Mouse (Mus musculus) heart, embryonic 11.5 days (tissue): ENCODE measurements at regions not wholly inside any gene's neighbourhood (a gene's known extent, or its start where the extent isn't known, plus 50 kb on each side); places are given as distances from the start of the nearest gene placed in this dataset.

Experiments used
- ATAC-seq: fragments of 200-750 bp; cut with Nextera tagmentation; replicated peaks from 2 replicates; pipeline ENCODE4 v1.8.0; 2017; ENCODE audit warnings: moderate library complexity; ENCODE audit not compliant: insufficient number of reproducible peaks, low FRiP score, low TSS enrichment
- H3K27ac ChIP-seq: fragments of 300-500 bp; sonication (generic); 2 replicates; pipeline ENCODE4 v1.5.1; 2014; ENCODE audit warnings: mild to moderate bottlenecking, low read depth, low read length
- H3K27me3 ChIP-seq: fragments of 300-500 bp; sonication (generic); 2 replicates; pipeline ENCODE4 v1.6.1; 2014; ENCODE audit warnings: mild to moderate bottlenecking, low read length, mixed read lengths; ENCODE audit not compliant: control insufficient read depth, insufficient read depth
- H3K36me3 ChIP-seq: fragments of 300-500 bp; sonication (generic); 2 replicates; pipeline ENCODE4 v1.6.1; 2014; ENCODE audit warnings: mild to moderate bottlenecking, low read length, moderate library complexity, mixed read lengths; ENCODE audit not compliant: control insufficient read depth, insufficient read depth
- H3K4me1 ChIP-seq: fragments of 300-500 bp; sonication (generic); 2 replicates; pipeline ENCODE4 v1.6.1; 2014; ENCODE audit warnings: low read length; ENCODE audit not compliant: control insufficient read depth, insufficient read depth
- H3K4me2 ChIP-seq: fragments of 300-500 bp; sonication (generic); 2 replicates; pipeline ENCODE4 v1.6.1; 2014; ENCODE audit warnings: mild to moderate bottlenecking, moderate library complexity
- H3K4me3 ChIP-seq: fragments of 300-500 bp; sonication (generic); 2 replicates; pipeline ENCODE4 v1.5.1; 2014; ENCODE audit warnings: low read depth, low read length
- H3K9ac ChIP-seq: fragments of 300-500 bp; sonication (generic); 2 replicates; pipeline ENCODE4 v1.6.1; 2014; ENCODE audit warnings: mild to moderate bottlenecking, low read depth, low read length, moderate library complexity
- H3K9me3 ChIP-seq: fragments of 300-500 bp; sonication (generic); replicated peaks from 2 replicates; pipeline ENCODE4 v1.6.1; 2016; ENCODE audit warnings: low read length; ENCODE audit not compliant: control insufficient read depth
- WGBS: fragments of 180-500 bp; shearing (Covaris S2); extraction: QIAGEN DNeasy Blood & Tissue Kit; methylation state at CpG from one replicate; pipeline ENCODE4 v1.1.7; 2014; ENCODE audit not compliant: insufficient replicate concordance; 5-methylcytosine and 5-hydroxymethylcytosine counted together

- Histone ChIP-seq H3K4me1 (peaks cover 27% of the 10 kb centered on the region), H3K27me3 (no peaks in the 10 kb centered on the region), H3K4me3 (no peak overlapping the region), H3K4me2 (no peak overlapping the region), H3K9ac (no peak overlapping the region), H3K27ac (no peak overlapping the region), H3K36me3 (no peaks in the 10 kb centered on the region), H3K9me3 (no peaks in the 10 kb centered on the region)
- no peak for ATAC-seq
- WGBS, result 83% methylated on average over 6 of the region's 6 CpGs
Measured at GRCm38 (mm10) chr2:166361645-166362044, 206.2 kb upstream of the Sulf2 start.

GRCm38 (mm10) chr2:166360786-166361185, 205.3 kb upstream of the Sulf2 start:
- Histone ChIP-seq H3K4me1 (peaks cover 27% of the 10 kb centered on the region), H3K27ac (no peak overlapping the region), H3K9ac (no peak overlapping the region), H3K36me3 (no peaks in the 10 kb centered on the region), H3K9me3 (no peaks in the 10 kb centered on the region), H3K4me3 (no peak overlapping the region), H3K4me2 (no peak overlapping the region), H3K27me3 (no peaks in the 10 kb centered on the region)
- no peak for ATAC-seq
- WGBS, result 60% methylated on average over 3 of the region's 3 CpGs

GRCm38 (mm10) chr2:166359995-166360394, 204.5 kb upstream of the Sulf2 start:
- no peak overlapping the region for H3K4me2 ChIP-seq
- ATAC-seq, result no peak
- no peak overlapping the region for H3K4me3 ChIP-seq
- no peaks in the 10 kb centered on the region for H3K27me3 ChIP-seq
- no peak overlapping the region; the same call in 1 of the 2 replicates for H3K27ac ChIP-seq
- no peaks in the 10 kb centered on the region for H3K9me3 ChIP-seq
- H3K9ac ChIP-seq, result no peak overlapping the region
- WGBS, result 38% methylated on average over 13 of the region's 13 CpGs
- peaks cover 27% of the 10 kb centered on the region for H3K4me1 ChIP-seq
- no peaks in the 10 kb centered on the region for H3K36me3 ChIP-seq

GRCm38 (mm10) chr2:166357824-166358223, 202.4 kb upstream of the Sulf2 start:
- Histone ChIP-seq H3K27me3 (no peaks in the 10 kb centered on the region), H3K4me2 (no peak overlapping the region), H3K36me3 (no peaks in the 10 kb centered on the region), H3K4me3 (no peak overlapping the region), H3K9ac (no peak overlapping the region), H3K9me3 (no peaks in the 10 kb centered on the region), H3K4me1 (peaks cover 41% of the 10 kb centered on the region), H3K27ac (peak overlapping the region; percentile 17; the same call in 1 of the 2 replicates)
- 42% methylated on average over 7 of the region's 7 CpGs for WGBS
- ATAC-seq, result no peak

- Histone ChIP-seq H3K9me3 (no peaks in the 10 kb centered on the region), H3K27ac (no peak overlapping the region), H3K4me1 (peaks cover 33% of the 10 kb centered on the region), H3K27me3 (no peaks in the 10 kb centered on the region), H3K4me3 (no peak overlapping the region), H3K36me3 (no peaks in the 10 kb centered on the region), H3K9ac (no peak overlapping the region), H3K4me2 (no peak overlapping the region)
- 83% methylated on average over 7 of the region's 7 CpGs for WGBS
- no peak for ATAC-seq
Measured at GRCm38 (mm10) chr2:166355944-166356343, 200.5 kb upstream of the Sulf2 start.

- H3K4me3 ChIP-seq, result no peak overlapping the region
- H3K9me3 ChIP-seq, result no peaks in the 10 kb centered on the region
- H3K27me3 ChIP-seq, result no peaks in the 10 kb centered on the region
- no peak overlapping the region for H3K4me2 ChIP-seq
- WGBS, result 49% methylated on average over 6 of the region's 6 CpGs
- H3K36me3 ChIP-seq, result no peaks in the 10 kb centered on the region
- no peak overlapping the region for H3K27ac ChIP-seq
- H3K9ac ChIP-seq, result no peak overlapping the region
- ATAC-seq, result no peak
- H3K4me1 ChIP-seq, result peaks cover 33% of the 10 kb centered on the region
Measured at GRCm38 (mm10) chr2:166355446-166355845, 200.0 kb upstream of the Sulf2 start.

- Histone ChIP-seq H3K27me3 (no peaks in the 10 kb centered on the region), H3K4me2 (no peak overlapping the region), H3K4me1 (peaks cover 26% of the 10 kb centered on the region), H3K4me3 (no peak overlapping the region), H3K9me3 (no peaks in the 10 kb centered on the region), H3K36me3 (no peaks in the 10 kb centered on the region), H3K9ac (no peak overlapping the region), H3K27ac (no peak overlapping the region)
- no peak for ATAC-seq
- WGBS, result 79% methylated on average over 4 of the region's 4 CpGs
Measured at GRCm38 (mm10) chr2:166354391-166354790, 198.9 kb upstream of the Sulf2 start.

GRCm38 (mm10) chr2:166353447-166354111, 198.1 kb upstream of the Sulf2 start:
- Histone ChIP-seq H3K4me1 (peaks cover 33% of the 10 kb centered on the region), H3K4me2 (no peak overlapping the region), H3K4me3 (no peak overlapping the region), H3K27ac (no peak overlapping the region), H3K9me3 (no peaks in the 10 kb centered on the region), H3K27me3 (no peaks in the 10 kb centered on the region), H3K9ac (peak overlapping the region; percentile 22; the same call in 1 of the 2 replicates), H3K36me3 (no peaks in the 10 kb centered on the region)
- 66% methylated on average over 12 of the region's 12 CpGs for WGBS
- no peak for ATAC-seq

- Histone ChIP-seq H3K9me3 (no peaks in the 10 kb centered on the region), H3K27me3 (no peaks in the 10 kb centered on the region), H3K4me3 (no peak overlapping the region), H3K4me2 (no peak overlapping the region), H3K36me3 (no peaks in the 10 kb centered on the region), H3K27ac (no peak overlapping the region), H3K4me1 (peaks cover 37% of the 10 kb centered on the region), H3K9ac (no peak overlapping the region)
- WGBS, result 79% methylated on average over 5 of the region's 5 CpGs
- ATAC-seq, result no peak
Measured at GRCm38 (mm10) chr2:166351984-166352383, 196.5 kb upstream of the Sulf2 start.
